Mouse (Mus musculus) midbrain, embryonic 12.5 days (tissue): ENCODE results near the gene Hs6st3. TPM values are rescaled to one million over a fixed set of nuclear protein-coding genes. Genes with fewer than 3 reads are reported as not detected.
"Not testable (repeated sequence)": the region's sequence is repeated elsewhere in the genome, so short reads cannot be mapped to it uniquely, and the experiment has no call there.

Source experiments
- ATAC-seq: fragments of 200-750 bp; cut with Nextera tagmentation; 2 replicates; pipeline ENCODE4 v1.8.0; 2017; ENCODE audit warnings: low read depth, moderate TSS enrichment, moderate library complexity; ENCODE audit not compliant: low FRiP score
- H3K27ac ChIP-seq: fragments of 300-500 bp; sonication (generic); replicated peaks from 2 replicates; pipeline ENCODE4 v1.5.1; 2016; ENCODE audit warnings: mild to moderate bottlenecking
- H3K27me3 ChIP-seq: fragments of 300-500 bp; sonication (generic); 2 replicates; pipeline ENCODE4 v1.6.1; 2016; ENCODE audit warnings: mild to moderate bottlenecking
- H3K36me3 ChIP-seq: fragments of 300-500 bp; sonication (generic); 2 replicates; pipeline ENCODE4 v1.6.1; 2016
- H3K4me1 ChIP-seq: fragments of 300-500 bp; sonication (generic); 2 replicates; pipeline ENCODE4 v1.6.1; 2016
- H3K4me2 ChIP-seq: fragments of 300-500 bp; sonication (generic); replicated peaks from 2 replicates; pipeline ENCODE4 v1.6.1; 2016; ENCODE audit warnings: mild to moderate bottlenecking, moderate library complexity
- H3K4me3 ChIP-seq: fragments of 300-500 bp; sonication (generic); 2 replicates; pipeline ENCODE4 v1.5.1; 2016; ENCODE audit warnings: mild to moderate bottlenecking
- H3K9ac ChIP-seq: fragments of 300-500 bp; sonication (generic); replicated peaks from 2 replicates; pipeline ENCODE4 v1.6.1; 2016; ENCODE audit warnings: mild to moderate bottlenecking, moderate library complexity
- H3K9me3 ChIP-seq: fragments of 300-500 bp; sonication (generic); 2 replicates; pipeline ENCODE4 v1.6.1; 2016; ENCODE audit warnings: mild to moderate bottlenecking
- WGBS: fragments of 180-500 bp; shearing (Covaris S2); methylation state at CpG from one replicate; pipeline ENCODE4 v1.1.7; 2016; 5-methylcytosine and 5-hydroxymethylcytosine counted together
- polyA plus RNA-seq: library from polyadenylated mRNA; unstranded; fragments of >200 nt; fragmentation: Nextera tagmentation; extraction: Ambion mirVana; gene quantifications from 2 replicates; pipeline ENCODE4 v1.2.1, GENCODE M21; 2016

Gene Hs6st3
- polyA plus RNA-seq, 1 experiment from 2014 or later, result 0.88 TPM

- WGBS, result 88% methylated on average over 4 of the region's 4 CpGs
- Histone ChIP-seq H3K27me3 (no peaks in the 10 kb centered on the region), H3K27ac (no peak overlapping the region), H3K9ac (no peak overlapping the region), H3K36me3 (no peaks in the 10 kb centered on the region), H3K4me2 (no peak overlapping the region), H3K9me3 (no peaks in the 10 kb centered on the region), H3K4me1 (peaks cover 5% of the 10 kb centered on the region; the same call in 1 of the 2 replicates), H3K4me3 (no peak overlapping the region)
- no peak for ATAC-seq
Measured at GRCm38 (mm10) chr14:119585069-119585468, 446.9 kb downstream of the Hs6st3 start.

GRCm38 (mm10) chr14:119587365-119587764 is 449.2 kb downstream of the Hs6st3 start:
- H3K9ac ChIP-seq, ATAC-seq, H3K4me2 ChIP-seq, H3K4me3 ChIP-seq, H3K4me1 ChIP-seq, H3K36me3 ChIP-seq, H3K9me3 ChIP-seq, H3K27ac ChIP-seq, H3K27me3 ChIP-seq: not testable (repeated sequence)
- WGBS, result 100% methylated on average over 1 of the region's 1 CpGs

- 55% methylated on average over 14 of the region's 14 CpGs for WGBS
- Histone ChIP-seq H3K4me1 (no peaks in the 10 kb centered on the region), H3K27me3 (no peaks in the 10 kb centered on the region), H3K9ac (no peak overlapping the region), H3K9me3 (no peaks in the 10 kb centered on the region), H3K36me3 (no peaks in the 10 kb centered on the region), H3K27ac (no peak overlapping the region), H3K4me2 (no peak overlapping the region), H3K4me3 (no peak overlapping the region)
- ATAC-seq, result no peak
Measured at GRCm38 (mm10) chr14:119604327-119604726, 466.2 kb downstream of the Hs6st3 start.

- H3K9ac ChIP-seq, result no peak overlapping the region
- 90% methylated on average over 2 of the region's 2 CpGs for WGBS
- no peaks in the 10 kb centered on the region for H3K9me3 ChIP-seq
- H3K36me3 ChIP-seq, result no peaks in the 10 kb centered on the region
- no peaks in the 10 kb centered on the region for H3K27me3 ChIP-seq
- no peak overlapping the region for H3K27ac ChIP-seq
- ATAC-seq, result no peak
- no peaks in the 10 kb centered on the region for H3K4me1 ChIP-seq
- no peak overlapping the region for H3K4me2 ChIP-seq
- H3K4me3 ChIP-seq, result no peak overlapping the region
Measured at GRCm38 (mm10) chr14:119612793-119613192, 474.7 kb downstream of the Hs6st3 start.

GRCm38 (mm10) chr14:119629127-119629526 is 491.0 kb downstream of the Hs6st3 start:
- 92% methylated on average over 1 of the region's 1 CpGs for WGBS
- H3K4me3 ChIP-seq, result no peak overlapping the region
- H3K9me3 ChIP-seq, result no peaks in the 10 kb centered on the region
- ATAC-seq, result no peak
- no peaks in the 10 kb centered on the region for H3K4me1 ChIP-seq
- no peak overlapping the region for H3K4me2 ChIP-seq
- H3K27ac ChIP-seq, result no peak overlapping the region
- H3K36me3 ChIP-seq, result no peaks in the 10 kb centered on the region
- no peaks in the 10 kb centered on the region for H3K27me3 ChIP-seq
- H3K9ac ChIP-seq, result no peak overlapping the region

- ATAC-seq, result no peak
- H3K27ac ChIP-seq, result no peak overlapping the region
- H3K9me3 ChIP-seq, result no peaks in the 10 kb centered on the region
- 76% methylated on average over 3 of the region's 3 CpGs for WGBS
- no peak overlapping the region for H3K4me2 ChIP-seq
- H3K9ac ChIP-seq, result no peak overlapping the region
- no peak overlapping the region for H3K4me3 ChIP-seq
- no peaks in the 10 kb centered on the region for H3K36me3 ChIP-seq
- H3K27me3 ChIP-seq, result no peaks in the 10 kb centered on the region
- no peaks in the 10 kb centered on the region for H3K4me1 ChIP-seq
Measured at GRCm38 (mm10) chr14:119633090-119633489, 494.9 kb downstream of the Hs6st3 start.

GRCm38 (mm10) chr14:119633626-119634025 is 495.5 kb downstream of the Hs6st3 start:
- WGBS, result 85% methylated on average over 3 of the region's 3 CpGs
- ATAC-seq, result no peak
- no peaks in the 10 kb centered on the region for H3K36me3 ChIP-seq
- no peak overlapping the region for H3K4me3 ChIP-seq
- no peak overlapping the region for H3K9ac ChIP-seq
- H3K9me3 ChIP-seq, result no peaks in the 10 kb centered on the region
- no peak overlapping the region for H3K4me2 ChIP-seq
- no peak overlapping the region for H3K27ac ChIP-seq
- H3K4me1 ChIP-seq, result no peaks in the 10 kb centered on the region
- no peaks in the 10 kb centered on the region for H3K27me3 ChIP-seq

GRCm38 (mm10) chr14:119642874-119643273 is 504.7 kb downstream of the Hs6st3 start:
- H3K27ac ChIP-seq, result no peak overlapping the region
- no peak for ATAC-seq
- H3K36me3 ChIP-seq, result no peaks in the 10 kb centered on the region
- H3K9me3 ChIP-seq, result no peaks in the 10 kb centered on the region
- H3K27me3 ChIP-seq, result no peaks in the 10 kb centered on the region
- no peaks in the 10 kb centered on the region for H3K4me1 ChIP-seq
- H3K4me2 ChIP-seq, result no peak overlapping the region
- 97% methylated on average over 1 of the region's 1 CpGs for WGBS
- no peak overlapping the region for H3K4me3 ChIP-seq
- H3K9ac ChIP-seq, result no peak overlapping the region

GRCm38 (mm10) chr14:119643840-119644239 is 505.7 kb downstream of the Hs6st3 start:
- H3K9ac ChIP-seq, result no peak overlapping the region
- 96% methylated on average over 12 of the region's 12 CpGs for WGBS
- no peaks in the 10 kb centered on the region for H3K36me3 ChIP-seq
- no peak overlapping the region for H3K27ac ChIP-seq
- H3K9me3 ChIP-seq, result no peaks in the 10 kb centered on the region
- no peak for ATAC-seq
- no peak overlapping the region for H3K4me2 ChIP-seq
- no peak overlapping the region for H3K4me3 ChIP-seq
- no peaks in the 10 kb centered on the region for H3K4me1 ChIP-seq
- H3K27me3 ChIP-seq, result no peaks in the 10 kb centered on the region

- H3K27me3 ChIP-seq, result no peaks in the 10 kb centered on the region
- H3K27ac ChIP-seq, result no peak overlapping the region
- no peaks in the 10 kb centered on the region for H3K36me3 ChIP-seq
- no peak for ATAC-seq
- H3K9ac ChIP-seq, result no peak overlapping the region
- H3K9me3 ChIP-seq, result no peaks in the 10 kb centered on the region
- no peaks in the 10 kb centered on the region for H3K4me1 ChIP-seq
- H3K4me2 ChIP-seq, result no peak overlapping the region
- WGBS, result 92% methylated on average over 2 of the region's 2 CpGs
- H3K4me3 ChIP-seq, result no peak overlapping the region
Measured at GRCm38 (mm10) chr14:119656936-119657335, 518.8 kb downstream of the Hs6st3 start.

GRCm38 (mm10) chr14:119665741-119666141 is 527.6 kb downstream of the Hs6st3 start:
- Histone ChIP-seq H3K4me2 (no peak overlapping the region), H3K4me3 (no peak overlapping the region), H3K27me3 (no peaks in the 10 kb centered on the region), H3K9ac (no peak overlapping the region), H3K36me3 (no peaks in the 10 kb centered on the region), H3K4me1 (no peaks in the 10 kb centered on the region), H3K27ac (no peak overlapping the region), H3K9me3 (no peaks in the 10 kb centered on the region)
- 77% methylated on average over 5 of the region's 5 CpGs for WGBS
- no peak for ATAC-seq

GRCm38 (mm10) chr14:119667421-119667820 is 529.3 kb downstream of the Hs6st3 start:
- 88% methylated on average over 1 of the region's 1 CpGs for WGBS
- ATAC-seq, result no peak
- H3K4me2 ChIP-seq, result no peak overlapping the region

GRCm38 (mm10) chr14:119670836-119671587 is 532.9 kb downstream of the Hs6st3 start:
- Histone ChIP-seq H3K27me3 (no peaks in the 10 kb centered on the region), H3K36me3 (no peaks in the 10 kb centered on the region), H3K4me1 (no peaks in the 10 kb centered on the region), H3K9ac (no peak overlapping the region), H3K27ac (no peak overlapping the region), H3K4me3 (no peak overlapping the region), H3K4me2 (no peak overlapping the region), H3K9me3 (no peaks in the 10 kb centered on the region)
- 89% methylated on average over 16 of the region's 16 CpGs for WGBS
- no peak for ATAC-seq

More at GRCm38 (mm10) chr14:119667421-119667820, 529.3 kb downstream of the Hs6st3 start:
- Histone ChIP-seq H3K9ac (no peak overlapping the region), H3K36me3 (no peaks in the 10 kb centered on the region), H3K27me3 (no peaks in the 10 kb centered on the region), H3K4me1 (no peaks in the 10 kb centered on the region), H3K27ac (no peak overlapping the region), H3K9me3 (no peaks in the 10 kb centered on the region), H3K4me3 (no peak overlapping the region)
